Mouse (Mus musculus) heart, adult 11 months (tissue): ENCODE measurements at regions not wholly inside any gene's neighbourhood (a gene's known extent, or its start where the extent isn't known, plus 50 kb on each side); places are given as distances from the start of the nearest gene placed in this dataset.
A peak's percentile ranks its signal among the peaks of the same experiment; 100 is the strongest.

Experiments
- DNase-seq: peaks from one replicate; pipeline ENCODE4 v3.0.0; 2022

DNA sequence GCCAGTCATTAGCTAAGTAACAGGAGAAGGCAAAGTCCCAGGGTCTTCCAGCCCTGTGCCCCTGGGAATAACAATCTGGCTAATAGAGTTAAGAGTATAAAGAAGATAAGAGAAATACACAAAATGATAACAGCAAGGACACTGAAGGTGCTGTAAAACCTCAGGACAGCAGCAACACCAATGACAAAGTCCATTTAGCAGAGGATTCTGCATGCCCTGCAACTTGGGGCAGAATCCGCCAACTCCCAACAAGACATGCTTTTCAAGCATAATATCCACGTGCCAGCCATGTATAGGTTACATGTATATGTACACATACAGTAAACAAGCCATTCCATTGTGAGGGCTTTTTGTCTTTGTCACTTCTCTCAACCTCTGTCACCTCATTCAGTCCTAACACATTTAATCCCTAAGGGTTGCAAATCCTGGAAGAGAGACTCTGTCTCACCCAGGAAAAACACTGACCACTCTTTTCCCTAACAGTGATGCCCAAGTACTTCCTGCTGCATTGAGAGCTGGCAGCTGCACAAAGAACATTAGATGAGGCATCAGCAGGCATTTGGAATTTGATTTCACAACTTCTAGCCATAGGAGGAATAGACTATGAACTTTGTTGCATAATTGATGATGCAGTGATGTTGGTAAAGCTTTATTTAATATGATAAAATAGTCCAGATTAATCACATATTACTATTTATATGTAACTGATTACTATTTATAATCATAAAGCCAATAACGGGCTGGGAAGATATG, 105.8 kb upstream of the Slc4a7 start:
- DNase-seq: no peak

DNA sequence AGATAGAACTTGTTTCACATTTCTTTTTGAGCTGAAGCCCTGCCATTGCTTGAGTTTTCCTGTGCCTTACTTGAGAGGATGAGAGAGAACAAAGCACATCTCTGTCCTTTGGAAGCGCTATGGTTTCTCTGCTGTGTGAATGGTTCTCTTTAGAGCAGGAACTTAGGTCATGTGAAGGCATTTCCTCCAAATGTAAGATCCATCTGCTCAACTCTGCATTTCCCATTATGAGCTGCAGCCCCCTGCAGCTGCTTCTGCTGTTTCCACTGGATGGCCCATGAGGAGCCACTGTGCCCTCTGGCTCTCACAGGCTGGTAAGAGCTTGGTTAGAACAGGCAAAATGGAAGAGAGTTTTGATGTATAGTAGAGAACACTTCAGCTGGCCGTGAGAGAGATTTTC, 102.5 kb upstream of the Slc4a7 start:
- peak; percentile 94 for DNase-seq

DNA sequence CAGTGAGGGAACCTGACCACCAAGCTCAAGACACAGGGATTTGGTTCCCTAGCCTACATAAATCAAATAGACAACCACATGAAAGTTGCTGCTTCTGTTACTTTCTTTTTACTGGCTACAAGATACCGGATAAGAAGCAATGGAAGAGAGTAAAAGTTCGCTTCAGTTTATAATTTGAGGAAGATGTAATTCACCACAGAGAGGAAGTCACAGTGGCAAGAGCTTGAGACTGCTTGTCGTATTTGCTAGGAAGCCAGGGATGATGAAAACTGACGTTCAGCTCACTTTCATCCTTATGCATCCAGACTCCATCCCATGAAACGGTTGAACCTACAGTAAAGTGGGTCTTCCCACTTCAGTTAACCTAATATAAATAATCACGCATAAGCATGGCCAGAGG, 102.1 kb upstream of the Slc4a7 start:
- no peak for DNase-seq

DNA sequence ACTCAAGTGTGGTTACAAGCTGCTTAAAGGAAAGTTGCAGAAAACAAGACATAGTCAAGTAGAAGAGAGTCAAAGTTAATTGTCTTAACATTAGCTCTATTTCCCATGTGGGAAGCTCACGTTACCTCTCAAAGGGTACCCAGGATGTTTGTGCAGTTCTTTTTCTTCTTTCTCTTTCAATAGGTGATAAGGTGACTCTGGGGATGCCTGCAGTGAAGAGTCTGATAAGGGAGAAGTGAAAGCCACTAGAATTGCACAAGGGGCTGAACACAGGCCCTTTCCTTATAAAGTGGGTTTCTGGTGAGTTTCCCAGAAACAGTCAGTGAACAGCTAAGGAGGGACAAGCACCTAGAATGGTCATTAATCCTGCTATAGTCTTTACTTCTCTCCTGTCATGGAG, 98.6 kb upstream of the Slc4a7 start:
- no peak for DNase-seq

DNA sequence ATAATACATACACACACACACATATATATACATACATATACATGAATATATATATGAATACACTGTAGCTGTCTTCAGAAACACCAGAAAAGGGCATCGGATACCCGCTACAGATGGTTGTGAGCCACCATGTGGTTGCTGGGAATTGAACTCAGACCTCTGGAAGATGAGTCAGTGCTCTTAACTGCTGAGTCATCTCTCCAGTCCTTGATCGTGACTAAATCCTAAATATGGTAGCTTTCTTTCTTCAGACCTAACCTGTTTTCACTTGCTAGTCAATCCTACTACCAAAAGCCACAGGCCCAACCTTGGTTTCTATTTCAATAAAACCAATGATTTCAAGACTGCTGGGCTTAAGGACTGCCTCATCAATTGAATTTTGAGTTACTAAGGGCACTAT, 95.0 kb upstream of the Slc4a7 start:
- DNase-seq: peak; percentile 34

DNA sequence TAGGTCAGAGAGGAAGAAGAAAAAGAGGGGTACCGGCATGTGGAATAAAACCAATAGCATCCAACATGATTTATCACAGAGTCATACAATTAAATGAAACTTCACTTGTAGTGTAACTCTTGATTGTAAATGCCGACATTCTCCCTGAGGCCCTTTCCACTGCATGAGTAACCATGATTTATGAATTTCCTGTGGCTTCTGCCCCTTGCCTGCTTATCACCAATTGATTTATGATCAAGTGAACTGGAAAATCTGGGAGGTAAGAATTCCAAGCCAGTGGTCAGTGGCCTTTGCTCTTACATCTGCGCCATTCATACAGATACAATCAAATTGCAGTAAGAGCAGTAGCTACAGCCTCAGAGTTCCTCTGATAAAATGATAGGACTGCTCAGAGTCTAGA, 89.8 kb upstream of the Slc4a7 start:
- DNase-seq: no peak

DNA sequence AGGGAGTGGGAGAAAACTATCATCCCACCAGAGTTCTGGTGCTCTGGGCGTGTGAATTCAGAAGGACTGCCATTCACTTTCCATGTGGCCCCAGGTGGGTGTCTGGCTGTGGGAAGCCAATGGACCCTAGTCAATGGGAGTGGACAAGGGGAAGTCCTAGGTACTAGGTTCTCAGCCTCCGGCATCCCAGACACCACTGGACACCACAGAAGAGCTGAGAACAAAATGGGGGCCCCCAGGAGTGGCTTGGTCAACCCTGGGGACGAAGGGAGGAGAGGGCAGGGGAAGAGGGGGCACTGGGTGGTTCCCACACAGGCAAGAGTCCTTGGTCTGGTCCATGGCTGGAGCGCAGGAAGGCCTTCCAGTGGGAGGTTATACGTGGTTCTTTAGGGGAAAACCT, 81.8 kb upstream of the Slc4a7 start:
- peak; percentile 74 for DNase-seq

DNA sequence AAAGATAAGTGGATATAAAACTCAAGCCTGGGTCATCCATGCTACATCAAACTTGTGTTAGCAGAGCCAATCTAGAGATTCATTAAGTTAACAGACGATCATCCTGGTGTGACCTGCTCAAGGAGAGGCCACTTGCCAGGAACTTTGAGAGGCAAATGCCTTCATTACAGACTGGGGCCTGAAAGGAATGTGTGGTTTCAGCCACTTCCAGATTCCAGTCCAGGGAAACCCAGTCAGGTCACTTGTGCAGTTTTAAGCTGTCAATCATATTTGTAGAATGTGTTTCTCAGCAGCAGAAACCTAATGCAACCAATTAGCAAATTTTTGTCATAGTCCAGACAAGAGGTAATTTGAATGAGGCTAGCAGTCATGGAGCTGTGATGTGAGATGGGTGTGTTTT, 73.4 kb upstream of the Slc4a7 start:
- peak; percentile 33 for DNase-seq

DNA sequence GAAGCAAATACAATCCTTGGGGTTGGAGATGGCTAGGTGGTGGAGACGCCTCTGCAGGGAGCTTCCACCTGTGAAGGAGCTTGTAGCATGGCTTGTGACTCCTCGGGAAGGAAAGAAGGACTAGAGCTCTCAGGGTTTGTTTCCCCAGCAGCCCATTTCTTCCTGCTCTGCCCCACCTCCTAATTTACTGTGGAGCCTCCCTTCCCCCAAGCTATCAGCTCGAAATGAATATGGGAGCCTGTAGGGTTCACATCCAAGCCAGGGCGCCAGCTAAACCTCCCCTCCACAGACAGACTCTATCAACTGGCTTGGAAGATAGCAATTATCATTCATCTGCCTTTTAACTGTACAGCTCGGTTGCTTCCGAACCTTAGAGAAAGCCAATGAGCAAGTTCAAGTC, 70.3 kb upstream of the Slc4a7 start:
- DNase-seq: peak; percentile 79

DNA sequence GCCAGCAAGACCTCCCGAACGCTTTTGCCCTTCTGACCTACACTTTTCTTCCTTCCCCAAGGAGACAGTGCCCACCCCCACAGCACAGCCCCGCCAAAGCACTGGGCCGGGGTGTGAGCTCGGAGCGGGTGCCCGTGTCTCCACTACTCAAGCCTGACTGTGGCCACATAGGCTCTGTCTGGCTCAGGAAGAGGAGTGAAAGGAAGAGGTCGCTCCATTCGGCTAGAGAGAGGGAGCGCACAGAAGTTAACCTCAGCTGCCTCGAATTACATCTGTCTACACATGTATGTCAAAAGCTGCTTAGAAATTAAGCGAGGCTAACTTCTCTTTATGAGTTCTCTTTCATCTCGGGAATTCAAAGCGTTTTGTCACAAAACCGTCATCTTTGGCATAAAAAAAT, 69.6 kb upstream of the Slc4a7 start:
- DNase-seq: peak; percentile 94

DNA sequence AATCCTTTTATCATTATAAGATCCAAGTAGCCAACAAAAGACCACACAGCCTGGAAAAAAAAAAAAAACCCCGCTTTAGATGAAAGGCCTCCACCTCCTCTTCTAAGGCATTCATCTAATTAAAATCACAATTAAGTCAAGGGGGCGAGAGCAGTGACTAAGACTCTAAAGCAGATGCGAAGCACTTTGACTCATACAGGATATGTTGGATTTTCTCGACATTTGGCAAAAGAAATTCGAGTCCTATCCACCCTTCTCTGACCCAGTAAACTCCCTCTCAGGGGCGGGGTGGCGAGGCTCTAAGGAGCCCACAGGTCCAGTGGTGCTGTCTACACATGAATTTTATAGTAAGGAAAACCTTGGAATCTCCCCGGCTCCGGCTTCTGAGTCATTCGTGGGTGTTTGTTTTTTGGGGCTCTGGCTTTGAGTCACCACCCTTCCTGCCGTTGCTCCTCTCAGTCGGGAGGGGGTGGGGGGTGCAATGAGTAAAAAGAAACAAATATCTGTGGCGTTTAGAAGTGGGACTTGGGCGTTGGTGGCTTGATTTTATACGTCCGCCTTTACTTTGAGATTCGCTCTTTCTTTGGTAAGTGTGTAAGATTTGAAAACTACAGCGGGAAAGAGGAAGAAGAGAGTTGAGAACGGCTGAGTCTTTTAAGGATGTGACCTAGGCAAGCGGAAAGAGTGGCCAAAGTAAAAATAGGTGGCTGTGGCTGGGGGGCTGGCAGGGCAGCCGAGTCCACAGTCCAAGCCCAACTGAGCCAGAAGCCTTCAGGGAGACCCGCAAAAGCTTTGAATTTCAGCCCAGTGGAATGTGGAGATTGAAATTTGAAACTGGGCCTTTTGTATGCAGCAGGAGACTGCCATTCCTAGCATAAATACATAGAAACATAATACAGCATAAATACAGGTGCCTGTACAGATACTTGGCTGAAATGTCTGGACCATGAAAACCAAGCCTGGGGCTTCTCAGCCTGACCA, 68.8 kb upstream of the Slc4a7 start:
- DNase-seq: peak; percentile 97

DNA sequence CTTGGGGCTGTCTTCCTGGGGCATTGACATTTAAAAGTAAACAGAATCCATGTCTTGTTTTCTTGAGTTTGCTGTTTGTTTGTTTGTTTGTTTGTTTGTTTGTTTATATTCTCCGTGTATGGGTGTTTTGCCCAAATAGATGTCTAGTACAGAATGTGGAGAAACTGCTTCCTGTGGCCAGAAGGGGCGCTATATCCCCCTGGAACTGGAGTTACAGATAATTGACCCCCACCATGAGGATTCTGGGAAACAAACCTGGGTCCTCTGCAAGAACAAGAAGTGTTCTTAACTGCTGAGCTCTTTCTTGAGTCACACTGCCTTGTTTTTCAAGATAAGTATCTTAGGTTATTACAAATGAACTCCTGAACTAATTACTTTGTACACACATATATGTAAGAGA, 68.1 kb upstream of the Slc4a7 start:
- DNase-seq: no peak

DNA sequence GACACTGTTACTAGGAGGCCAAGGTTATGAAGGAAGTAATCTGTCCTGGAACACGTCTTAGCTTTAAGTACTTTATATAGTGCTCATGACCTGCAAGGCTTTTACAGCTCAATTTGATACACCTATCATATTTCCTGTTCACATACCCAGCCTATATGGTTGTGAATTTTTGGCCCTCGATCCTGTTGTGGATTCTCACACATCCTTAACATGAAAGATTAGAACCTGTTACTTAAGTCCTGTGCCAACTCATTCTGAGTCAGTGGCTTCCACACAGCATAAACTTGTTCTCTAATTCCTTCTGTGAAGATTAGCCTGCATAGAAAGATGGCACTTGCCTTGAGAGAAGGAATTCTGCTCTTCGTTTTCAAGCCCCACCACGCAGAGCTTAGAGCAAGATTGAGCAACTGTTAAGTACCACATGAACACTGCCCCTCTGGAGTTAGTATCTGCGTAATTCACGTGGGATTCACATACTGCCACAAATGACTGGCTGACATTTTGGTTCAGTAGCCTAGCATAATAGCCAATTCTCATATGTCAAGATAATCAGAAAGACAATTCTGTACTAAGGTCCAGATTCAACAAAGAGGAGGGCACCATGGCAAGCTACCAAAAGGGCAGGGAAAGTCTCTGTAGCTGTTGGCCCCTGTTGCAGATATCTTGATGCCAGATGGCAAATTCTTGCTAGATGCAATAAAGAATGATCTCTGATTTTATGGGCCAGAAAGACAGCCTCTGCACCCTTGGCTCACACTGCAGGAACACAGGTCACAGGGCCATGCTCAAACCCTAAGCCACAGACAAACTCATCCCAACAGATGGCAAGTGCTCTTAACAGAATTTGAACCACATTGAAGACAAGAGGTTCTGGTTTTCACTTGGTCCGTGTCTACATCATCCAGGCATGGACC, 62.7 kb upstream of the Slc4a7 start:
- DNase-seq: no peak

DNA sequence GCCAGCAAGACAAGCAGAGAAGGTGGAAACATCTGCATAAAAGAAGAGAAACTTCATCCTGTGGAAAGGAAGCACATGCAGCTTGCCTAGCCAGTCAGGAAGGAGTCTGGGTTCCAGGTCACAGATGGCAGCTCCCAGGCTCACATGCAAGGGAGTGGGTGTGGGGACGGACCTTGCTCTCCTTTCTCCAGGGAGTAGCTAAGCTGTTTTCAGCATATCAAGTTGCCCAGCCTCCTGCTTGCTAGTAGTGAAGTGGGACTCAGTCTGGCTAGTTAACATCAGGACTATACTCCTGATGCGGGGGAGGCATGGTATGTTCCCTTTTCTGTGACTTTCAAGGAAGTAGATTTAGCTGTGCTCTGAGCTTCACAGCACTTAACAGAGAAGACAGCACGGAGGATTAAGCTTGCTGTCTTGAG, 62.0 kb upstream of the Slc4a7 start:
- DNase-seq: peak; percentile 90

DNA sequence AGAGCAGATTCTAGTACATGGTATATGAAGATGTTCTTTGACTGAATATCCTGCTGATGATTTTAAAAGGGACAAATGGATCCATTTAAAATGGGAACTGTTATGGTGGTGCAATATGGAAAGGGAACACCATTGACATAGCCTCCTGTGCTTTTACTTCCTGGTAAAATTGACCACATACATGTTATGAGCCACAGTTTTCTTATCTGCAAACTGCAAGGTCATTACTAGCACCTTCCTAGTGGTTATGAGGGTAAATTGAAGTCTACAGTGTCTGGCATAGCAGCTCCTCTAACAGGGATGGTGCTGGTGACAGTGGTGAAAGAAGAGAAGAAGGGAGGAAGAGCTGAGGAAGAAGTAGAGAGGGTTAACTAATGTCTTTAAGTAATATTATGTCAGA, 61.5 kb upstream of the Slc4a7 start:
- DNase-seq: peak; percentile 16

DNA sequence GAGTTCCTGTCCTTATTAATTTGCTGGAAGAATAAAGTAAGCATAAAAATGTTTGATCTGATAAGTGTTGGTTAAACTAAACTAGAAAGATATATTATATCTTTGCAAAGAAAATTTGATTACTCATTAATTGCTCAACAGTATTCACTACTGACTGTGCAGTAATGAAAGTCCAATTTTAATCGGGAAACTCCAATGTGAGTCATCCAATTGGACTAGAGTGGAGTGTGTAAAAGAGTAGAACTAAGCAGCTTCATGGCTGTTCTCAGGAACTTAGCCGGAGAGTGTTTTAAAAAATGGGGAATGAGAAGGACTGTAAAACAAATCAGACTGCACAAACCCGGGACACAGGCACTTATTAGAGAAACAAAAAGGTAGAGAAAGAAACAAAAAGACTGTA, 58.5 kb upstream of the Slc4a7 start:
- no peak for DNase-seq

DNA sequence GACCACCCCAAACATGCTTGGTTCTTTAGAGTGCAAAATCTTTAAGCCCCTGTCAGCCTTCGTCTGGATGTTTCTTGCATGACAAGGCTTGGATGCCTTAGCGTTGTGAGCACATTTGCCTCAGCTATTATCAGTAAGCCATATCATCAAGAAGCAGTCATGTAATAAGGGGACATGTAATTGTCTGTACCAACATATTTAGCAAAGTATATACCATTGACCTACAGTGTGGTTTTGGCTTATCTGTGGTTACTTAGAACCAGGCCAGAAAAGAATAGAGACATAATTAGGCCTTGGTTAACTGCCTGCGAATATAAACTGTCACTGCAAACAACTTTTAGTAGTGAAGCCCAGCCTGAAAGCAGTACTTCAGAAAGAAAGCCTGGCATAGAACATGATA, 57.0 kb upstream of the Slc4a7 start:
- DNase-seq: no peak
